Mouse (Mus musculus) monocyte, adult 2 months (primary cell): ENCODE data around the gene Fads3.

Experiments
- DNase-seq, 2 experiments: peaks; one replicate each; pipeline ENCODE4 v3.0.0; 2022; ENCODE audit warnings: low spot score in 2 of 2, low read depth in 1 of 2

Fads3 gene

GRCm38 (mm10) chr19:10107051-10107611 is 65.8 kb downstream of the Fads3 start:
- DNase-seq: no peak

DNA sequence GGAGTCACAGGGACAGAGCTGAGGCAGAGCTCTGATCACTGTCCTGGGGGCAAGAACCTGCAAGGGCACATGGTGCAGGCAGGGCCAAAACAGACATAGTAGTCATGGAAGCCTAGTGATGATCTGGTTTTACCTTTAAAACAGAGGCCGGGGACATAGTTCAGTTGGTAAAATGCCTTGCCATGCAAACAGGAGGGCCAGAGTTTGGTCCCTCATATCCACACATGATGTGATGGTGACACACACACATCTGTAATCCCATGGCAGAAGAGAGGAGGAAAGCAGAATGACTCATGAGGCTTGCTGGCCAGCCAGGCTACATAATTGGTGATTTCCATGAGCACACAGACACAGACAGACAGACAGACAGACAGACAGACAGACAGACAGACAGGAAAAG is 66.8 kb downstream of the Fads3 start:
- no peak for DNase-seq

GRCm38 (mm10) chr19:10108666-10109065 is 67.3 kb downstream of the Fads3 start:
- DNase-seq: no peak
